Mouse (Mus musculus) cerebellum, postnatal 14 days (tissue): ENCODE data around the gene Klre1.

Experiments
- DNase-seq, 2 experiments: peaks; one replicate each; pipeline ENCODE4 v3.0.0; 2021; ENCODE audit warnings: mixed read lengths in 2 of 2

The Klre1 gene

DNA sequence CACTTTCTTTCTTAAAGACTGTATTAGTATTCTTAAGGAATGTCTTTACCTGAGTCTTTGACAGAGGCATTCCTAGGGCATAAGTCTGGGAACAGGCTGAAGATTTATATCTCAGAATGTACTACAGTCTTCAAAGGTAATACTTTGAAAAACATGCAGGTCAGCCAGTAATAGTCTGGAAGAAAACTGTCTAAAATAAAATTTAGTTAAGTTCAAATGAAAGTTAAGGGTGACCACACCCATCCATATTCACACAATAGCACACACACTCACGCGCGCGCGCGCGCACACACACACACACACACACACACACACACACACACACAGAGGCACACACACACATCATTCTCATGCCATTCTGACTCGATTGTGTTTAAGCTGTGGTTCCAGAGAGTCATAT, at the start of gene Klre1:
Klre1 (plus strand) TSS at position 301 of the 400 bp plus-strand sequence.
- DNase-seq: no peak

DNA sequence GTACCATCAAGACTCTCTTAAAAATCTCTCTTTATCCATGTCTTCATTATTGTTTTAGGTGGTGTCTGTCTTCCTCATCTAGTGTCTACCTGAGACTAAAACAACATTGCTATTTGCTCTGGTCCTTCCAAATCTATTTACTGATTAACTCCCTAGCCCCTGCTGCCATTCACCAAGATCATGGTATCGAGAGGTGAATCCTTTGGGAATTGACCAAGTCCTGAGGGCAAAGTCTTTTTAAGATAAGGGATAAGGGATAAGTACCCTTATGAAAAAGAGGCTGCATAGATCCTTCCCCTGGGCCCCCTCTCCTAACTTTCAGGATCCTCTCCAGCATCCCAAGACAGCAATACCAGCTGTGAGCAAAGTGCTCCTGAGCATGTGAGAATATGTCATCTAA, 48.1 kb upstream of the Klre1 start:
- DNase-seq: no peak

- no peak for DNase-seq
These were observed 47.4 kb upstream of the Klre1 start for GRCm38 (mm10) chr6:129530261-129530660.

DNA sequence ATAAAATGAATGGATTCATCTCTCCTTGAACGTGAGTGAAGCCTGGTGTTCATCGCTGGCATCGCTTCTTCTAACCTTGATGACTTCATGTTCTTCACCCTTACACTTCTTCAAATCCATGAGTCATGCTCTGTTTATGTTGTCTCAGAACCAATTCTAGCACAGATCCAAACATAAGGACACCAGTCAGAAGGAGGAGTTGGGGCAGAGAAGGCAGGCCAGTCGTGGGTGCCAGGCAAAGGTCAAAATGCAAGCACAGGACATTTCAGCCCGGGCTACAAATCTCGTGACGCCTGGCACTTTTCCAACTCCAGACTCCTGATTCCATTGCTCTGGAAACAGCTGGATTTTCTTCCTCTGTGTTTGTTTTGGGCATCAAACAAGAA, 45.2 kb upstream of the Klre1 start:
- DNase-seq: peak; percentile 65 to 74

DNA sequence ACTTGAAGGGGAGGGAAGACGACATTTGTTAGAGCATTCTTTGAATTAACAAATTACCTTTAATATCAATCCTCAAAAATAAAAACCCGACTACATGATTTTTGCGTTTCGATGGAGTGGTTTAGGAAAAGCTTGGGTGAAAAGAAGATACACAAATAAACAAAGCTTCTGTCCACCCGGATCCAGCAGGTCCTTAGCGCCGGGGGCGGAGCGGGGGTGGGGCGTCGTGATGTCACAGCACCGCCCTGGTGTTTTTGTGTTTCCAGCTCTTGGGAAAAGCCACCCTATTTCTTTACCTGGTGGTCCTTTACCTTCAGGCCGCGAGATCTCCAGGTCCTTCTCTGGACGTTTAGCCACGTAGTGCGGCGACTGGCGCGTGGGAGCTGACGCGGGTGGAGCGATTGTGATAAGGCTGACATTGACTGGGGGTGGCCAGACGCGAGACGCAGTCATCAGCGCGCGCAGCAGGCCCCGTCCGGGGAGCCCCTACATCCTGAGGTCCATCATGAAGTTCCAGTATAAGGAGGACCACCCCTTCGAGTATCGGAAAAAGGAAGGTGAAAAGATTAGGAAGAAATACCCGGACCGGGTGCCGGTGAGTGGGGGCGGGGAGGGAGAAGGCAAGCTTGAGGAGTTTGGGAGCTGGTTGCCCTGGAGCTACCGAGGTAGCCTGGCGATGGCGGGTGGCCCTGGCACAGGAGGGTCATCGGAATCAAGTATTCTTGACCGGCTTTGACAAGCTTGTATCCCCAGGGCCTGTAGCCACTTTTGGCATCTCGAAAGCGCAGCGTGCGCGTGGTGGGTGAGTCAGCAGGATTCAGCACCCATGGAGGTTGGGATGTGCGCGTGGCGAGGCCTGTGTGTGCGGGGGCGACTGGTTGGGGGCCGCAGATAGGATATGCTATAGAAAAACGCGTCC, 44.5 kb upstream of the Klre1 start, which contains the start of gene Gabarapl1:
Gabarapl1 (plus strand) TSS at position 219 of the 919 bp plus-strand sequence.
- DNase-seq: peak; percentile 86 to 89

DNA sequence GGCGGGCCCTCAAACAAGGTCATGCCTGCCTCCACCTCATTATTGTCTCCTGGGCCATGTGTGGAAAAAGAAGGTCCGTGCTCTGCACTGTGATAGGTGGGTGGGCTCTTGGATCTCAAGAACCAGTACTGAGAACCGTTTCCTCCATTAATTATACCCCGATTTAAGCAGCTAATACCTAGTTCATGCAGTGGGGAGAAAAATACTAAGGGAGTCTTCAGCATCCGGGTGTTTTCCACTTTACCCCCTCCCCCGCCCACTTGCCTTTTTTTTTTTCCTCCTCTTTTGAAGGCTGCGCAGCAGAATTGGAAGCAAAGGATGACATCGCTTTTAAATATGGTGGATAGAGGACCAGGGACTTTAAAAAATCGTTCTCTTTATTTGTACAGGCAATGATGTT, 43.6 kb upstream of the Klre1 start:
- peak; percentile 40 to 41 for DNase-seq

DNA sequence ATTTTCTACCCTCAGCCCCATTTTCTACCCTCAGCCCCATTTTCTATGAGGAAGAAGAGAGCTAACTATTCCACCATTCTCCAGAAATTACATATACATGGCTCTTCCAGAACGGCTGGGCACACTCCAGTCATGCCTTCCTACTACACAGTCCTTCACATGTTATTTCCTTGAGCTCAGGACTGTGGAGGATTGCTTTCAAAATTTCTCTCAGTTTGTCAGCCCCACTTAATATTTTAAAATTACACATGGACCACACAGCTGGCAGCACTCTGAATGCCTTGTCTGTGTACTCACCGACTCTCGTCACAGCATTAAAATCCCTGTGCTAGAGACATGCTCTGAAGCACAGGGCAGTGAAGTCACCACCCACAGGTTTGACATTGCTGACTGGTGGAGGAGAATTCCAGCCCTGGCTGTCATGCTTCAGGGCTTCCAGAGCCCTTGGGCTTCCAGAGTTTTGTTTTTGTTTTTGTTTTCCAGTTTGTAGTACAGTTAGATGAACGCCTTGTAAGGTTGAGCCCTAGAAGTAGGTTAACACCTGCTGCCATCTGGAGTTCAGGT, 43.0 kb upstream of the Klre1 start:
- peak; percentile 5 to 15 for DNase-seq

- no peak for DNase-seq
These were observed 42.0 kb upstream of the Klre1 start for GRCm38 (mm10) chr6:129535723-129536122.

GRCm38 (mm10) chr6:129538555-129538954, 39.1 kb upstream of the Klre1 start:
- DNase-seq: no peak

DNA sequence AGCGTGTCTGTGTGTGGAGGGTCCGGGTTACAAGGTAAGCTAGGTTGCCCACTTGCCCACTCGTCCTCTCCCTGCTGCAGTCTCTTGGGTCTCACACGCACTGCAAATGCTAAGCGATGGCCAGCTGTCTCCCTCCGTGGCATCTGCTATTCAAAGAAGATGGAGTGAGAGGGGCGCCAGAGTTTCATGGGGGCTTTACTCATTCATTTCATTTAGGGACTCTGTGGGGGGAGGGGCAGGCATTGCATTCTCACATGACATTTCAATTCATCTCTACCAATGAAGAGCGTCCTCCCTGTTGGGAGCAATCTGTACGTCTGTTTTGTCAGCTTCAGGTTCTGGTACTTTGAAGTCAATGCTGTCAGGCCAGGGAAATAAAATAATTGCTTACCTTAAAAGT, 35.8 kb upstream of the Klre1 start:
- DNase-seq: peak; percentile 15 to 41

- peak; percentile 16 to 21 for DNase-seq
These were observed 35.2 kb upstream of the Klre1 start for GRCm38 (mm10) chr6:129542540-129542939.

DNA sequence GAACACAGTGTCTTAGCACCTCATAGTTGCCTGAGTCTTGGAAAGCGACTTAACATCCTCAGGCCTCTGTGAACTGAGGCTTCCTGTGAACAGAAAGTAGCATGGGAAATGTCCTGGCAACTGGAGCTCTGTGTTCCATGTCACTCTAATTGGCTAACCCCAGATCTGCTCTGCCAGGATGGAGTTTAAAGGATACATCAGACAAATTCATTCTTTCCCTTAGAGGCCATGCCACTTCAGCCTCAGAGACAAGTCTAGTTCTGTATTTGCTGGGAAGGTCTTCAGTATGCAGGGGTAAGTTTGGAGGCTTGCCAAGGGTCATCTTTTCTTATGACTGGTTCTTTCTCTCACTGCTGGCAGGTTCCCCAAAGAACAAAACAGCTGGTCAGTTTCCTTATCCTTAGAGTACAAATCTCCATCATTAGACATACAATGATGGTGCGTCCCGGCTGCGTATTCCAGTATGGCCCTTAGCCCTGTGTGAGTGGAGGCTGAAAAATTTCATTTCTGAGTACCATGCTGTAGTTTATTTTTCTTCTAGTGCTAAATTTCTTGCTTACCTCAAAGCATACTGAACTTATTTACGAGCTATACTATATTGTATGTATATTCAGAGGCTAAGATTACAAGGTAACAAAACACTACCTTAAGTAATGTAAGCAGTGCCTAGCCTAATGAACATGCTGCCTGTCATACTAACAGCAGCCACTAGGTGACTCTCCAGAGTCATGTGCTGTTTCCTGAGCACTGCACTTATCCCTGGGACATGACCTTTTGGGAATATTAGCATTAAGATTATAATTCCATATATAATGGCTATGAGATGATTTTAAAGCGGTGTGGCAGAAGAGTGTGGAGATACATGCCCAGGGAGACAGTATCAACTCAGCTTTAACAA, 33.7 kb upstream of the Klre1 start:
- peak; percentile 84 to 87 for DNase-seq

DNA sequence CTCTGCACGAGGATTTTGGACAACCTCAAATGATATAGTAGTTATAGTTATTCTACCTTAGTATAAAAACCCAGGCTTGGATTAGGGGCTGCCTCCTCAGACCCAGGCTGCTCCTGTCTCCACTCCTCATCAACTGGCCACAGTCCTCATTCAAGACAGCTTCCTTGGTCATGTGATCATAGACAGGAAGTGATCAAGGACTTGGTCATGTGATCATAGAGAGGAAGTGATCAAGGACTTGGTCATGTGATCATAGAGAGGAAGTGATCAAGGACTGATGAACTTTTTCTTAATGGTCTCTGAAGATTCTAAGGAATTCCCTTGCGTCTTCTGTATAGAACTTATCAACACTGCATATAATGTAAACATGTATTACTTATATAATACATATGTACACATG, 30.4 kb upstream of the Klre1 start:
- no peak for DNase-seq

DNA sequence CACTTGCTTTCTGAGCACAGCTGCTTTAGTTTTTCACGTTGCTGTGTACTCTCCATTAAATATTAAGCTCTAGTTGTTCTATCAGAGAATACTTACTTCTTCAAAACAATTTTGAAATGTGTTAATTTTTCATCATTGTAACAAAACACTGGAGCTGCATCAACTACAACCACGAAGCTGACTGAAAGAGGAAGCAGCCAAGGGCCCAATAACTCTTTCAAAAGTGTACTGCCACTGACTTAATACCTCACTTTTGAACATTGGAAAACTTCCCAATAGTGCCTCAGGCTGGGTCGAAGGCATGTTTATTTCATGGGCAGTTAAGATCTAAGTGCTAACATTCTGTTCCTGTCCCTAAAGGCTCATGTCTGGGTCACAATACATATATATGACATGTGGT, 29.7 kb upstream of the Klre1 start:
- DNase-seq: no peak

- no peak for DNase-seq
These were observed 20.2 kb upstream of the Klre1 start for GRCm38 (mm10) chr6:129557298-129558023.

GRCm38 (mm10) chr6:129558946-129559640, 18.6 kb upstream of the Klre1 start:
- DNase-seq: peak; percentile 82 to 87

DNA sequence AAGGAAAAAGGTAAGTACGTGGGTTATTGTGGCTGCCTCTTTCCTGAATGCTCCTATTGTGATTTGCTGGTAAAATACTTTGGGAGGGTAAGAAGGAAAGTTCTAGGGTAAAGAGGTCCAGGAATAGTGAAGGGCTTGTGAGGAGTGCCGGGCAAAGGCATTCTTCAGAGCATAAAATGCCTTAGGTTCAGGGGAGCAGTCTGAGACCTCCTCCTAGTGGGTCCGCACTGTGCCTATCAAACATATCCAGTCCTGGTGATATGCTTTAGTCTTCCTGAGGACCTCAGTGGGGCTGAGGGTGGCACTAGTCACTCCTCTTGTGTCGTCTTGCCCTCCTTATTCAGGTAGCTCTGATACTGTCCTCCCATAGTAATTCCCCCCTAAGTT, 18.1 kb upstream of the Klre1 start:
- no peak for DNase-seq

GRCm38 (mm10) chr6:129565257-129565656, 12.4 kb upstream of the Klre1 start:
- DNase-seq: no peak

GRCm38 (mm10) chr6:129575315-129575714, 2.4 kb upstream of the Klre1 start:
- DNase-seq: no peak

- DNase-seq: peak in 1 of 2 experiments; percentile 11
These were observed 3.6 kb downstream of the Klre1 start for GRCm38 (mm10) chr6:129581274-129581673.

- DNase-seq: no peak
These were observed 4.2 kb downstream of the Klre1 start for GRCm38 (mm10) chr6:129581896-129582295.

DNA sequence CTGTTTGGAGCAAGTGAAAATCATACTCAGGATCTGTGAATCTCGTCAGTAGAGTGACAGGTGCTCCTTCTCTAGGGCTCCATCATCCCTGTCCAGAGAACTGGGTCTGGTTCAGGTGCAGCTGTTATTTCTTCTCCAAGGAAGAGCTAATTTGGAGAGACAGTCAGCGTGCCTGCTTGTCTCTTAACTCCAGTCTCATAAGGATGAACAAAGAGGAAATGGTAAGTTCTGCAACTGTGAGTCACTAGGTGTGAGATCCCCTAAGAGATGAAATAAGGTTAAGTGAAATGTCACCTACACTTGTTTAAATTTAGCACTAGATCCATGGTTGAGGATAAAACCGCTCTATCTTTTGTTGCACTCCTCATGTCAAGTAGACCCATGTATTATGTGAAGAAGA, 5.3 kb downstream of the Klre1 start:
- no peak for DNase-seq
